In genomic region chr19:9982151-9982851, GRCm38 (mm10) we compare ENCODE assay signal across 8 mouse cellular contexts. TPM values are rescaled to one million over a fixed set of nuclear protein-coding genes. Genes with fewer than 3 reads are reported as not detected.
A peak's percentile ranks its signal among the peaks of the same experiment; 100 is the strongest.
DNase-seq lines count a peak whose midpoint lies in the region; ATAC-seq and TF ChIP-seq lines count a peak whose summit lies in the region.

No protein-coding gene starts in this region.

- peak overlapping the region; percentile 96 for H3K9ac ChIP-seq in lung, postnatal 0 days (replicated peaks; ENCODE audit: low read depth)

- H3K9me3 ChIP-seq in hindbrain, embryonic 10.5 days = no peaks in the 10 kb centered on the region
- no peaks in the 10 kb centered on the region for H3K9me3 ChIP-seq in lung, postnatal 0 days (ENCODE audit: low read length)

- DNase-seq in MEL-GATA-1-ER (ENCODE audit: extremely low read depth, low read depth) = peak; percentile 88
- DNase-seq in cerebellum, adult 8-10 months = peak; percentile 95
- peak; percentile 97 for DNase-seq in hindbrain, embryonic 10.5 days (ENCODE audit: low spot score)
- peak; percentile 98 for DNase-seq in layer of hippocampus, adult 9-11 months
- DNase-seq in lung, postnatal 0 days (ENCODE audit: low spot score) = peak; percentile 98
- DNase-seq in ovary, postnatal 14 days (ENCODE audit: low spot score) = peak; percentile 91
- DNase-seq in thymus, postnatal 14 days = peak; percentile 97

- TF ChIP-seq EP300 in lung, postnatal 0 days (IDR thresholded peaks at IDR 0.05) = no peak; the same call in 1 of the 2 replicates

- H3K4me1 ChIP-seq in hindbrain, embryonic 10.5 days (replicated peaks) = peaks cover 28% of the 10 kb centered on the region
- H3K4me1 ChIP-seq in lung, postnatal 0 days (ENCODE audit: insufficient read depth, low read depth, low read length) = peaks cover 14% of the 10 kb centered on the region; the same call in 1 of the 2 replicates

- H3K27ac ChIP-seq in hindbrain, embryonic 10.5 days = peak overlapping the region; percentile 95
- H3K27ac ChIP-seq in lung, postnatal 0 days (ENCODE audit: low read length) = peak overlapping the region; percentile 99

- H3K4me2 ChIP-seq in lung, postnatal 0 days (replicated peaks; ENCODE audit: low read depth, low read length) = peak overlapping the region; percentile 60

- peaks cover 27% of the 10 kb centered on the region for H3K36me3 ChIP-seq in hindbrain, embryonic 10.5 days
- H3K36me3 ChIP-seq in lung, postnatal 0 days (ENCODE audit: insufficient read depth, low read length) = peaks cover 11% of the 10 kb centered on the region; the same call in 1 of the 2 replicates

- no peaks in the 10 kb centered on the region for H3K27me3 ChIP-seq in hindbrain, embryonic 10.5 days (ENCODE audit: insufficient read depth, poor library complexity, severe bottlenecking)
- no peaks in the 10 kb centered on the region for H3K27me3 ChIP-seq in lung, postnatal 0 days (replicated peaks; ENCODE audit: insufficient read depth, low read length)

- WGBS in hindbrain, embryonic 10.5 days = under 1% methylated on average over 59 of the region's 59 CpGs
- WGBS in lung, postnatal 0 days = 1% methylated on average over 55 of the region's 59 CpGs

- H3K4me3 ChIP-seq in hindbrain, embryonic 10.5 days = peak overlapping the region; percentile 92
- H3K4me3 ChIP-seq in lung, postnatal 0 days (ENCODE audit: low read depth, low read length) = peak overlapping the region; percentile 92

- TF ChIP-seq CTCF in lung, postnatal 0 days (IDR thresholded peaks at IDR 0.05) = peak; percentile 26; the same call in 1 of the 2 replicates

- peak; percentile 82 for ATAC-seq in frontal cortex, adult (ENCODE audit: low TSS enrichment)
- peak; percentile 95 for ATAC-seq in lung, postnatal 0 days

RNA-seq across cellular contexts. Expression of gene Fth1, which starts 1.9 kb away (rescaled TPM):
- 1,451 and 1,593 TPM in 2 replicates for polyA plus RNA-seq in hindbrain, embryonic 10.5 days (2016; fragmentation: Nextera tagmentation; extraction: Ambion mirVana)
- 3,752 and 3,783 TPM in 2 replicates for polyA plus RNA-seq in lung, postnatal 0 days (2015; fragmentation: Nextera tagmentation; extraction: Ambion mirVana)

RNA-seq across cellular contexts. Expression of gene Best1, which starts 19.1 kb away (rescaled TPM):
- 1.8 TPM in 2 replicates for polyA plus RNA-seq in hindbrain, embryonic 10.5 days (2016; fragmentation: Nextera tagmentation; extraction: Ambion mirVana)
- polyA plus RNA-seq in lung, postnatal 0 days (2015; fragmentation: Nextera tagmentation; extraction: Ambion mirVana) = 2.0 and 2.3 TPM in 2 replicates

RNA-seq across cellular contexts. Expression of gene Rab3il1, which starts 19.2 kb away (rescaled TPM):
- polyA plus RNA-seq in hindbrain, embryonic 10.5 days (2016; fragmentation: Nextera tagmentation; extraction: Ambion mirVana) = 39.7 and 39.8 TPM in 2 replicates
- 23.8 and 25.9 TPM in 2 replicates for polyA plus RNA-seq in lung, postnatal 0 days (2015; fragmentation: Nextera tagmentation; extraction: Ambion mirVana)

RNA-seq across cellular contexts. Expression of gene Fads3, which starts 59.1 kb away (rescaled TPM):
- polyA plus RNA-seq in hindbrain, embryonic 10.5 days (2016; fragmentation: Nextera tagmentation; extraction: Ambion mirVana) = 6.7 and 8.1 TPM in 2 replicates
- polyA plus RNA-seq in lung, postnatal 0 days (2015; fragmentation: Nextera tagmentation; extraction: Ambion mirVana) = 79.6 and 96.1 TPM in 2 replicates

Comparison
In these comparisons a context has a peak if more than half of its experiments do, and no peak if none do; other contexts are left out.
1. Peak in every context shown above with its lines: DNase-seq, ATAC-seq, H3K4me3 ChIP-seq and H3K27ac ChIP-seq.